Mouse (Mus musculus) MEL (cell line): ENCODE measurements around the gene Fndc3b. TPM values are rescaled to one million over a fixed set of nuclear protein-coding genes. Genes with fewer than 3 reads are reported as not detected.

Experiments used
- DNase-seq: peaks from one replicate; pipeline ENCODE4 v3.0.0; 2011; ENCODE audit warnings: low read depth, low spot score
- H3K27ac ChIP-seq: 2 replicates; pipeline ENCODE4 v1.5.1; 2012; ENCODE audit warnings: low read depth, mild to moderate bottlenecking, control low read depth, low read length, moderate library complexity; ENCODE audit not compliant: control insufficient read depth
- H3K27me3 ChIP-seq, 2 experiments: fragments of 150-350 bp in 1 of 2; sonication (generic) in 1 of 2; 2 replicates each; pipeline ENCODE4 v1.6.1; 2012; ENCODE audit warnings: low read length in 2 of 2, mild to moderate bottlenecking in 2 of 2, improper control_type of control experiment in 1 of 2, moderate library complexity in 1 of 2; ENCODE audit not compliant: insufficient read depth in 2 of 2, control insufficient read depth in 1 of 2
- H3K36me3 ChIP-seq, 2 experiments: 2 replicates each; pipeline ENCODE4 v1.6.1; 2012 to 2014; ENCODE audit warnings: low read length in 2 of 2, improper control_type of control experiment in 1 of 2, inconsistent platforms in 1 of 2, mild to moderate bottlenecking in 1 of 2; ENCODE audit not compliant: insufficient read depth in 2 of 2, control insufficient read depth in 1 of 2
- H3K4me1 ChIP-seq, 2 experiments: fragments of 150-350 bp in 1 of 2; sonication (generic) in 1 of 2; 2 replicates each; pipeline ENCODE4 v1.6.1; 2012; ENCODE audit warnings: low read length in 2 of 2, improper control_type of control experiment in 1 of 2, mild to moderate bottlenecking in 1 of 2; ENCODE audit not compliant: insufficient read depth in 2 of 2, control insufficient read depth in 1 of 2
- H3K4me3 ChIP-seq, 2 experiments: fragments of 150-350 bp in 1 of 2; sonication (generic) in 1 of 2; 2 replicates each; pipeline ENCODE4 v1.5.1; 2012; ENCODE audit warnings: low read depth in 2 of 2, low read length in 2 of 2, mild to moderate bottlenecking in 2 of 2, moderate library complexity in 2 of 2, control low read depth in 1 of 2, improper control_type of control experiment in 1 of 2; ENCODE audit not compliant: control insufficient read depth in 1 of 2, insufficient read depth in 1 of 2
- H3K79me2 ChIP-seq: 2 replicates; pipeline ENCODE4 v1.6.1; 2012; ENCODE audit warnings: mild to moderate bottlenecking, low read length, moderate library complexity; ENCODE audit not compliant: control insufficient read depth, poor library complexity, insufficient read depth
- H3K9ac ChIP-seq: 2 replicates; pipeline ENCODE4 v1.6.1; 2012; ENCODE audit warnings: low read depth, mild to moderate bottlenecking, control low read depth, low read length, moderate library complexity; ENCODE audit not compliant: control insufficient read depth, poor library complexity, severe bottlenecking
- H3K9me3 ChIP-seq: fragments of 150-350 bp; sonication (generic); replicated peaks from 2 replicates; pipeline ENCODE4 v1.6.1; 2012; ENCODE audit warnings: mild to moderate bottlenecking, low read length, improper control_type of control experiment, moderate library complexity; ENCODE audit not compliant: insufficient read depth
- CHD1 ChIP-seq: IDR thresholded peaks from 2 replicates; pipeline ENCODE4 v1.6.1; 2012; ENCODE audit warnings: low read depth, mild to moderate bottlenecking, inconsistent platforms, low read length, improper control_type of control experiment
- CHD2 ChIP-seq: IDR thresholded peaks from 2 replicates; pipeline ENCODE4 v1.6.1; 2011; ENCODE audit warnings: low read length, improper control_type of control experiment
- CTCF ChIP-seq, 3 experiments: IDR thresholded peaks in 2 of 3; conservative IDR thresholded peaks in 1 of 3; 2 replicates each; pipeline ENCODE4 v1.5.1; 2011 to 2012; ENCODE audit warnings: low read length in 3 of 3, low read depth in 2 of 3, mild to moderate bottlenecking in 2 of 3, improper control_type of control experiment in 1 of 3, inconsistent platforms in 1 of 3, mixed read lengths in 1 of 3, moderate library complexity in 1 of 3; ENCODE audit not compliant: control insufficient read depth in 1 of 3, insufficient read depth in 1 of 3, poor library complexity in 1 of 3, severe bottlenecking in 1 of 3
- E2F4 ChIP-seq: IDR thresholded peaks from 2 replicates; pipeline ENCODE4 v1.6.1; 2011; ENCODE audit warnings: low read depth, low read length, improper control_type of control experiment, borderline replicate concordance
- ELF1 ChIP-seq: IDR thresholded peaks from 2 replicates; pipeline ENCODE4 v1.6.1; 2014; ENCODE audit warnings: low read depth, mild to moderate bottlenecking, inconsistent platforms, low read length, improper control_type of control experiment, moderate library complexity
- EP300 ChIP-seq, 2 experiments: IDR thresholded peaks; 2 replicates each; pipeline ENCODE4 v1.6.1; 2011; ENCODE audit warnings: improper control_type of control experiment in 2 of 2, low read length in 2 of 2, low read depth in 1 of 2, mild to moderate bottlenecking in 1 of 2
- ETS1 ChIP-seq: IDR thresholded peaks from 2 replicates; pipeline ENCODE4 v1.6.1; 2012; ENCODE audit warnings: low read depth, mild to moderate bottlenecking, inconsistent platforms, low read length, improper control_type of control experiment, moderate library complexity
- GATA1 ChIP-seq: IDR thresholded peaks from 2 replicates; pipeline ENCODE4 v1.6.1; 2011; ENCODE audit warnings: low read depth, low read length, improper control_type of control experiment
- HCFC1 ChIP-seq: IDR thresholded peaks from 2 replicates; pipeline ENCODE4 v1.6.1; 2012; ENCODE audit warnings: low read depth, mild to moderate bottlenecking, inconsistent platforms, low read length, improper control_type of control experiment, moderate library complexity
- JUND ChIP-seq: IDR thresholded peaks from 2 replicates; pipeline ENCODE4 v1.6.1; 2011; ENCODE audit warnings: low read depth, mild to moderate bottlenecking, improper control_type of control experiment, low read length
- MAX ChIP-seq: IDR thresholded peaks from 2 replicates; pipeline ENCODE4 v1.6.1; 2011; ENCODE audit warnings: low read length, improper control_type of control experiment
- MYB ChIP-seq: IDR thresholded peaks from 2 replicates; pipeline ENCODE4 v1.6.1; 2011; ENCODE audit warnings: mild to moderate bottlenecking, low read depth, low read length, improper control_type of control experiment
- NELFE ChIP-seq: IDR thresholded peaks from 2 replicates; pipeline ENCODE4 v1.6.1; 2011; ENCODE audit warnings: low read depth, low read length, improper control_type of control experiment
- SIN3A ChIP-seq: IDR thresholded peaks from 2 replicates; pipeline ENCODE4 v1.6.1; 2012; ENCODE audit warnings: low read length, improper control_type of control experiment, inconsistent platforms
- SMC3 ChIP-seq: IDR thresholded peaks from 2 replicates; pipeline ENCODE4 v1.6.1; 2011; ENCODE audit warnings: low read depth, low read length, improper control_type of control experiment
- TBP ChIP-seq: IDR thresholded peaks from 2 replicates; pipeline ENCODE4 v1.8.0; 2011; ENCODE audit warnings: low read depth, low read length, improper control_type of control experiment
- UBTF ChIP-seq: IDR thresholded peaks from 2 replicates; pipeline ENCODE4 v1.6.1; 2012; ENCODE audit warnings: low read depth, mild to moderate bottlenecking, inconsistent platforms, low read length, improper control_type of control experiment, moderate library complexity, borderline replicate concordance; ENCODE audit not compliant: insufficient read depth
- ZMIZ1 ChIP-seq: IDR thresholded peaks from 2 replicates; pipeline ENCODE4 v1.6.1; 2012; ENCODE audit warnings: low read depth, mild to moderate bottlenecking, inconsistent platforms, low read length, improper control_type of control experiment, moderate library complexity
- ZNF384 ChIP-seq: IDR thresholded peaks from 2 replicates; pipeline ENCODE4 v1.6.1; 2012; ENCODE audit warnings: low read depth, mild to moderate bottlenecking, inconsistent platforms, low read length, improper control_type of control experiment
- polyA plus RNA-seq, 2 experiments: library from polyadenylated mRNA; stranded (reverse) in 1 of 2; unstranded in 1 of 2; fragments of >175 nt in 1 of 2; fragments of >200 nt in 1 of 2; gene quantifications; 2 replicates each; pipeline versions ENCODE4 v1.2.1 to v1.2.4; 2012; ENCODE audit warnings: low replicate concordance in 2 of 2, low read depth in 1 of 2; ENCODE audit not compliant: insufficient read length in 2 of 2, insufficient read depth in 1 of 2, missing spikeins in 1 of 2
- total RNA-seq: library from RNA; depleted of rRNA; stranded (reverse); fragments of 300-350 nt; gene quantifications from 2 replicates; pipeline ENCODE4 v1.2.3, GENCODE M21; 2012

Gene Fndc3b
- total and polyA plus RNA-seq, 3 experiments: not detected

DNA sequence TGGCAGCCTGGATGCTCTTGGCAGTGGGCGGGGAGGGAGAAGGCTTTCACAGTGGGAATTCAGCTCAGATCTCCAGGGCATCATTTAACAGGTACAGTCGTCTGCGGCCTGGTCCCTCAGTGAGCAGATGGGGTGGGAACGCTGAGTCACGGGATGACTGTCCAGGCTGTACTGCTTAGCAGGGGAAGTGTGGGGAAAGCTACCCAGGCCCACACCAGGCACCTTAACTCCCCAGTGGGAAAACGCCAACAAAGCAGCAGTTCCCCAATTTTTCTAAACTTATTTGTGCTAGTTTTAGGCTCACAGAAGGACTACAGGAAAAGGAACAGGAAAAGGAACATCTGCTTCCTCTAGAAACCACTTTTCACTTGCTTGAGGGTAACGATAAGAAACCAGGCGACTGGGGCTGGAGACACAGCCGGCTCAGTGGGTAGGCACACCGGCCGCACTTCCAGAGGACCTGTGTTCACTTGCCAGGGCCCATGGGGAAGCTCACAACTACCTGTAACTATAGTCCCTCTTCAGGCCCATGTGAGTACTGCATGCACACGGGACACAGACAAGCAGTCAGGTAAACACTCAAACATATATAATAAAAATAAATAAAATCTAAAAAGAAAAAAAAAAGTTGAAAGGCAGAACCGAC, 257.5 kb downstream of the Fndc3b start:
- DNase-seq: no peak
- H3K4me1 ChIP-seq: no peaks in the 10 kb centered on the region

GRCm38 (mm10) chr3:27449447-27449846, 261.7 kb downstream of the Fndc3b start:
- no peaks in the 10 kb centered on the region for H3K9me3 ChIP-seq
- H3K36me3 ChIP-seq: no peaks in the 10 kb centered on the region
- no peaks in the 10 kb centered on the region for H3K27me3 ChIP-seq
- TF ChIP-seq CHD2 (no peak), EP300 (IDR thresholded peaks at IDR 0.05; ENCODE audit: low read depth in 1 of 2, low read length in 2 of 2) (no peak), SMC3 (no peak), JUND (no peak), GATA1 (no peak), SIN3A (no peak), HCFC1 (no peak), ELF1 (no peak), E2F4 (no peak), ZMIZ1 (no peak), MYB (no peak), TBP (no peak), MAX (no peak), CTCF (IDR thresholded peaks at IDR 0.05 in 2 of 3, conservative IDR thresholded peaks at IDR 0.05 in 1 of 3; ENCODE audit: control insufficient read depth in 1 of 3, insufficient read depth in 1 of 3, low read depth in 2 of 3, low read length in 3 of 3, poor library complexity in 1 of 3, severe bottlenecking in 1 of 3) (no peak), ZNF384 (no peak), UBTF (no peak), CHD1 (no peak), ETS1 (no peak)
- no peaks in the 10 kb centered on the region for H3K79me2 ChIP-seq
- no peak overlapping the region for H3K4me3 ChIP-seq
- no peaks in the 10 kb centered on the region for H3K4me1 ChIP-seq
- no peak overlapping the region for H3K9ac ChIP-seq
- H3K27ac ChIP-seq: no peak overlapping the region
- no peak for DNase-seq

More for the DNA sequence above, 257.5 kb downstream of the Fndc3b start:
- no peaks in the 10 kb centered on the region for H3K36me3 ChIP-seq
- H3K27ac ChIP-seq: no peak overlapping the region
- H3K79me2 ChIP-seq: no peaks in the 10 kb centered on the region
- TF ChIP-seq NELFE: no peak
- H3K27me3 ChIP-seq: no peaks in the 10 kb centered on the region
- no peak overlapping the region for H3K9ac ChIP-seq
- H3K4me3 ChIP-seq: no peak overlapping the region
- H3K9me3 ChIP-seq: no peaks in the 10 kb centered on the region
